Mouse (Mus musculus): ENCODE measurements at regions not wholly inside any gene's neighbourhood (a gene's known extent, or its start where the extent isn't known, plus 50 kb on each side); places are given as distances from the start of the nearest gene placed in this dataset.

GRCm38 (mm10) chr16:76694913-76695312 lies 318.6 kb upstream of the Usp25 start:
- Histone ChIP-seq H3K4me1 (replicated peaks; ENCODE audit: control insufficient read depth, insufficient read depth, low read length) (no peaks in the 10 kb centered on the region), H3K4me2 (replicated peaks) (no peak overlapping the region), H3K36me3 (replicated peaks; ENCODE audit: control insufficient read depth, insufficient read depth) (no peaks in the 10 kb centered on the region), H3K27me3 (ENCODE audit: control insufficient read depth, insufficient read depth, low read length) (no peaks in the 10 kb centered on the region), H3K27ac (no peak overlapping the region), H3K4me3 (replicated peaks; ENCODE audit: low read length) (no peak overlapping the region), H3K9me3 (ENCODE audit: control insufficient read depth, low read length) (no peaks in the 10 kb centered on the region), H3K9ac (no peak overlapping the region)
- no peak for DNase-seq (ENCODE audit: low spot score)
- 43% methylated on average over 6 of the region's 6 CpGs for WGBS
- no peak for ATAC-seq (ENCODE audit: low FRiP score)

GRCm38 (mm10) chr16:76687735-76688447 lies 314.3 kb upstream of the Nrip1 start:
- DNase-seq (ENCODE audit: low spot score) (no peak), ATAC-seq (ENCODE audit: low FRiP score) (no peak)
- Histone ChIP-seq H3K4me3 (replicated peaks; ENCODE audit: low read length) (no peak overlapping the region), H3K4me2 (replicated peaks) (no peak overlapping the region), H3K4me1 (replicated peaks; ENCODE audit: control insufficient read depth, insufficient read depth, low read length) (0 out of 2 replicates have a peak, but pooled peaks cover 7% of the 10 kb centered on the region), H3K9ac (no peak overlapping the region), H3K36me3 (replicated peaks; ENCODE audit: control insufficient read depth, insufficient read depth) (no peaks in the 10 kb centered on the region), H3K27ac (no peak overlapping the region), H3K9me3 (ENCODE audit: control insufficient read depth, low read length) (no peaks in the 10 kb centered on the region), H3K27me3 (ENCODE audit: control insufficient read depth, insufficient read depth, low read length) (peaks cover 3% of the 10 kb centered on the region; the same call in 1 of the 2 replicates)
- WGBS: 90% methylated on average over 18 of the region's 18 CpGs

GRCm38 (mm10) chr16:76685562-76685961 lies 311.9 kb upstream of the Nrip1 start:
- ATAC-seq (ENCODE audit: low FRiP score): peak; percentile 43; the same call in 1 of the 2 replicates

GRCm38 (mm10) chr16:76680061-76680911 lies 306.7 kb upstream of the Nrip1 start:
- peak overlapping the region; percentile 18 for H3K4me2 ChIP-seq (replicated peaks)
- H3K4me3 ChIP-seq (replicated peaks; ENCODE audit: low read length): no peak overlapping the region
- H3K27ac ChIP-seq: no peak overlapping the region
- no peaks in the 10 kb centered on the region for H3K36me3 ChIP-seq (replicated peaks; ENCODE audit: control insufficient read depth, insufficient read depth)
- 0 out of 2 replicates have a peak, but pooled peaks cover under 1% of the 10 kb centered on the region for H3K4me1 ChIP-seq (replicated peaks; ENCODE audit: control insufficient read depth, insufficient read depth, low read length)
- peak; percentile 31; the same call in 1 of the 2 replicates for ATAC-seq (ENCODE audit: low FRiP score)
- H3K9me3 ChIP-seq (ENCODE audit: control insufficient read depth, low read length): peaks cover 11% of the 10 kb centered on the region; the same call in 1 of the 2 replicates
- no peak overlapping the region for H3K9ac ChIP-seq
- H3K27me3 ChIP-seq (ENCODE audit: control insufficient read depth, insufficient read depth, low read length): peaks cover 10% of the 10 kb centered on the region; the same call in 1 of the 2 replicates
- no peak for DNase-seq (ENCODE audit: low spot score)
- WGBS: 82% methylated on average over 19 of the region's 19 CpGs

More at GRCm38 (mm10) chr16:76685562-76685961, 311.9 kb upstream of the Nrip1 start:
- no peak overlapping the region; the same call in 1 of the 2 replicates for H3K4me2 ChIP-seq (replicated peaks)
- H3K36me3 ChIP-seq (replicated peaks; ENCODE audit: control insufficient read depth, insufficient read depth): no peaks in the 10 kb centered on the region
- no peaks in the 10 kb centered on the region for H3K9me3 ChIP-seq (ENCODE audit: control insufficient read depth, low read length)
- H3K9ac ChIP-seq: no peak overlapping the region
- H3K4me3 ChIP-seq (replicated peaks; ENCODE audit: low read length): no peak overlapping the region
- H3K4me1 ChIP-seq (replicated peaks; ENCODE audit: control insufficient read depth, insufficient read depth, low read length): 0 out of 2 replicates have a peak, but pooled peaks cover 7% of the 10 kb centered on the region
- 23% methylated on average over 8 of the region's 8 CpGs for WGBS
- peak; percentile 38 for DNase-seq (ENCODE audit: low spot score)
- peaks cover 10% of the 10 kb centered on the region; the same call in 1 of the 2 replicates for H3K27me3 ChIP-seq (ENCODE audit: control insufficient read depth, insufficient read depth, low read length)
- H3K27ac ChIP-seq: no peak overlapping the region

- no peak overlapping the region for H3K4me3 ChIP-seq (replicated peaks; ENCODE audit: low read length)
- ATAC-seq (ENCODE audit: low FRiP score) (no peak), DNase-seq (ENCODE audit: low spot score) (no peak)
- H3K4me1 ChIP-seq (replicated peaks; ENCODE audit: control insufficient read depth, insufficient read depth, low read length): no peaks in the 10 kb centered on the region
- 91% methylated on average over 3 of the region's 3 CpGs for WGBS
- H3K4me2 ChIP-seq (replicated peaks): no peak overlapping the region
- peaks cover 10% of the 10 kb centered on the region; the same call in 1 of the 2 replicates for H3K27me3 ChIP-seq (ENCODE audit: control insufficient read depth, insufficient read depth, low read length)
- H3K9me3 ChIP-seq (ENCODE audit: control insufficient read depth, low read length): peaks cover 11% of the 10 kb centered on the region; the same call in 1 of the 2 replicates
- no peak overlapping the region for H3K9ac ChIP-seq
- H3K36me3 ChIP-seq (replicated peaks; ENCODE audit: control insufficient read depth, insufficient read depth): no peaks in the 10 kb centered on the region
- H3K27ac ChIP-seq: no peak overlapping the region
Measured at GRCm38 (mm10) chr16:76678885-76679284, 305.3 kb upstream of the Nrip1 start.

- 94% methylated on average over 4 of the region's 4 CpGs for WGBS
- Histone ChIP-seq H3K36me3 (replicated peaks; ENCODE audit: control insufficient read depth, insufficient read depth) (no peaks in the 10 kb centered on the region), H3K9me3 (ENCODE audit: control insufficient read depth, low read length) (no peaks in the 10 kb centered on the region), H3K27ac (no peak overlapping the region), H3K4me1 (replicated peaks; ENCODE audit: control insufficient read depth, insufficient read depth, low read length) (no peaks in the 10 kb centered on the region), H3K27me3 (ENCODE audit: control insufficient read depth, insufficient read depth, low read length) (no peaks in the 10 kb centered on the region), H3K4me3 (replicated peaks; ENCODE audit: low read length) (no peak overlapping the region), H3K9ac (no peak overlapping the region), H3K4me2 (replicated peaks) (no peak overlapping the region)
- ATAC-seq (ENCODE audit: low FRiP score) (no peak), DNase-seq (ENCODE audit: low spot score) (no peak)
Measured at GRCm38 (mm10) chr16:76669795-76670194, 296.2 kb upstream of the Nrip1 start.

GRCm38 (mm10) chr16:76667046-76667445 lies 293.4 kb upstream of the Nrip1 start:
- 42% methylated on average over 3 of the region's 3 CpGs for whole genome bisulfite sequencing
- Histone ChIP-seq H3K36me3 (replicated peaks; ENCODE audit: control insufficient read depth, insufficient read depth) (no peaks in the 10 kb centered on the region), H3K4me1 (replicated peaks; ENCODE audit: control insufficient read depth, insufficient read depth, low read length) (no peaks in the 10 kb centered on the region), H3K9me3 (ENCODE audit: control insufficient read depth, low read length) (no peaks in the 10 kb centered on the region), H3K27me3 (ENCODE audit: control insufficient read depth, insufficient read depth, low read length) (no peaks in the 10 kb centered on the region), H3K4me3 (replicated peaks; ENCODE audit: low read length) (no peak overlapping the region), H3K4me2 (replicated peaks) (no peak overlapping the region), H3K27ac (no peak overlapping the region), H3K9ac (no peak overlapping the region)
- DNase-seq (ENCODE audit: low spot score) (no peak), ATAC-seq (ENCODE audit: low FRiP score) (no peak)

- ATAC-seq (ENCODE audit: low FRiP score) (no peak), DNase-seq (ENCODE audit: low spot score) (no peak)
- no peak overlapping the region for H3K27ac ChIP-seq
- no peak overlapping the region for H3K4me2 ChIP-seq (replicated peaks)
- 24% methylated on average over 3 of the region's 3 CpGs for WGBS
- no peak overlapping the region for H3K9ac ChIP-seq
- no peaks in the 10 kb centered on the region for H3K4me1 ChIP-seq (replicated peaks; ENCODE audit: control insufficient read depth, insufficient read depth, low read length)
- no peak overlapping the region for H3K4me3 ChIP-seq (replicated peaks; ENCODE audit: low read length)
- no peaks in the 10 kb centered on the region for H3K27me3 ChIP-seq (ENCODE audit: control insufficient read depth, insufficient read depth, low read length)
- H3K36me3 ChIP-seq (replicated peaks; ENCODE audit: control insufficient read depth, insufficient read depth): no peaks in the 10 kb centered on the region
- no peaks in the 10 kb centered on the region for H3K9me3 ChIP-seq (ENCODE audit: control insufficient read depth, low read length)
Measured at GRCm38 (mm10) chr16:76655106-76655505, 281.5 kb upstream of the Nrip1 start.

GRCm38 (mm10) chr16:76644281-76644680 lies 270.7 kb upstream of the Nrip1 start:
- Histone ChIP-seq H3K36me3 (replicated peaks; ENCODE audit: control insufficient read depth, insufficient read depth) (no peaks in the 10 kb centered on the region), H3K9me3 (ENCODE audit: control insufficient read depth, low read length) (no peaks in the 10 kb centered on the region), H3K27ac (no peak overlapping the region), H3K4me2 (replicated peaks) (no peak overlapping the region), H3K4me3 (replicated peaks; ENCODE audit: low read length) (no peak overlapping the region), H3K9ac (no peak overlapping the region), H3K27me3 (ENCODE audit: control insufficient read depth, insufficient read depth, low read length) (no peaks in the 10 kb centered on the region), H3K4me1 (replicated peaks; ENCODE audit: control insufficient read depth, insufficient read depth, low read length) (no peaks in the 10 kb centered on the region)
- no peak for DNase-seq (ENCODE audit: low spot score)
- ATAC-seq (ENCODE audit: low FRiP score): no peak
- 91% methylated on average over 6 of the region's 6 CpGs for WGBS

Data from hindbrain, embryonic 14.5 days (tissue).